Mouse (Mus musculus) brain, embryonic 14.5 days (tissue): ENCODE results near the gene Tsr1. TPM values are rescaled to one million over a fixed set of nuclear protein-coding genes. Genes with fewer than 3 reads are reported as not detected.

Source experiments
- DNase-seq: peaks from one replicate; pipeline ENCODE4 v3.0.0-alpha.2; 2011; ENCODE audit warnings: low read depth
- CTCF ChIP-seq: fragments of 200-500 bp; IDR thresholded peaks from 2 replicates; pipeline ENCODE4 v1.5.1; 2012; ENCODE audit warnings: inconsistent platforms, mild to moderate bottlenecking, moderate library complexity, borderline replicate concordance; ENCODE audit not compliant: insufficient read depth, insufficient read length; ENCODE audit errors: extremely low read depth
- POLR2A ChIP-seq: fragments of 200-500 bp; IDR thresholded peaks from 2 replicates; pipeline ENCODE4 v1.6.1; 2012; ENCODE audit warnings: mild to moderate bottlenecking, inconsistent platforms, borderline replicate concordance; ENCODE audit not compliant: poor library complexity, insufficient read depth, insufficient read length, severe bottlenecking; ENCODE audit errors: extremely low read depth
- polyA plus RNA-seq: library from polyadenylated mRNA; depleted of rRNA; stranded (reverse); fragments of >200 nt; gene quantifications from 2 replicates; pipeline ENCODE4 v1.2.3, GENCODE M21; 2012

The Tsr1 gene
- polyA plus RNA-seq, 1 experiment, result 25.0 TPM

- peak; percentile 74 for DNase-seq
- TF ChIP-seq POLR2A, result no peak
- no peak for TF ChIP-seq CTCF
These were observed 26.8 kb upstream of the Tsr1 start for GRCm38 (mm10) chr11:74870991-74871622.

- DNase-seq, result no peak
- TF ChIP-seq CTCF, result no peak
- TF ChIP-seq POLR2A, result no peak
These were observed 23.2 kb upstream of the Tsr1 start for GRCm38 (mm10) chr11:74874630-74875029.

- TF ChIP-seq CTCF, result no peak
- TF ChIP-seq POLR2A, result no peak
- DNase-seq, result peak; percentile 94
These were observed 21.1 kb upstream of the Tsr1 start for GRCm38 (mm10) chr11:74876801-74877200.

- TF ChIP-seq POLR2A (no peak), CTCF (no peak)
These were observed 16.9 kb upstream of the Tsr1 start for GRCm38 (mm10) chr11:74880999-74881398.

GRCm38 (mm10) chr11:74881979-74882378 is 15.9 kb upstream of the Tsr1 start:
- TF ChIP-seq CTCF (no peak), POLR2A (no peak)
- peak; percentile 45 for DNase-seq

More at GRCm38 (mm10) chr11:74880999-74881398, 16.9 kb upstream of the Tsr1 start:
- no peak for DNase-seq

- TF ChIP-seq CTCF (no peak), POLR2A (no peak)
- peak; percentile 59 for DNase-seq
These were observed 14.8 kb upstream of the Tsr1 start for GRCm38 (mm10) chr11:74883098-74883497.

- DNase-seq, result no peak
- TF ChIP-seq CTCF (no peak), POLR2A (no peak)
These were observed 3.3 kb upstream of the Tsr1 start for GRCm38 (mm10) chr11:74894619-74895018.

- no peak for TF ChIP-seq POLR2A
- TF ChIP-seq CTCF, result peak; percentile 47
- peak; percentile 67 for DNase-seq
These were observed 1.6 kb upstream of the Tsr1 start for GRCm38 (mm10) chr11:74895980-74896900.

- TF ChIP-seq CTCF (no peak), POLR2A (peak; percentile 62; the same call in 1 of the 2 replicates)
These were observed 782 bp upstream of the Tsr1 start, which contains the start of gene Sgsm2 for GRCm38 (mm10) chr11:74896901-74897677. Gene Sgsm2 (minus strand): TSS chr11:74897060.

GRCm38 (mm10) chr11:74898517-74898827 is 601 bp downstream of the Tsr1 start:
- no peak for TF ChIP-seq CTCF
- TF ChIP-seq POLR2A, result no peak
- no peak for DNase-seq

More at GRCm38 (mm10) chr11:74896901-74897677, 782 bp upstream of the Tsr1 start, which contains the start of gene Sgsm2:
- peak; percentile 84 for DNase-seq

GRCm38 (mm10) chr11:74901555-74901954 is 3.7 kb downstream of the Tsr1 start:
- DNase-seq, result no peak
- TF ChIP-seq CTCF (no peak), POLR2A (no peak)

GRCm38 (mm10) chr11:74902416-74902815 is 4.5 kb downstream of the Tsr1 start:
- TF ChIP-seq CTCF (no peak), POLR2A (no peak)
- DNase-seq, result no peak

- no peak for DNase-seq
- no peak for TF ChIP-seq CTCF
- no peak for TF ChIP-seq POLR2A
These were observed 10.0 kb downstream of the Tsr1 start for GRCm38 (mm10) chr11:74907850-74908249.
